Mouse (Mus musculus) liver, postnatal 0 days (tissue): ENCODE data around the gene Slit3. TPM values are rescaled to one million over a fixed set of nuclear protein-coding genes. Genes with fewer than 3 reads are reported as not detected.

ENCODE experiments used
- ATAC-seq: fragments of 200-750 bp; cut with Nextera tagmentation; 2 replicates; pipeline ENCODE4 v1.8.0; 2017; ENCODE audit warnings: mild to moderate bottlenecking, moderate library complexity
- DNase-seq: peaks from one replicate; pipeline ENCODE4 v3.0.0-alpha.2; 2016
- H3K27ac ChIP-seq: fragments of 300-500 bp; sonication (generic); 2 replicates; pipeline ENCODE4 v1.5.1; 2014; ENCODE audit warnings: antibody characterized with exemption, moderate library complexity, mild to moderate bottlenecking, low read depth
- H3K27me3 ChIP-seq: fragments of 300-500 bp; sonication (generic); 2 replicates; pipeline ENCODE4 v1.6.1; 2014; ENCODE audit warnings: low read length, control low read depth, mixed read lengths; ENCODE audit not compliant: insufficient read depth
- H3K36me3 ChIP-seq: fragments of 300-500 bp; sonication (generic); replicated peaks from 2 replicates; pipeline ENCODE4 v1.6.1; 2014; ENCODE audit warnings: mild to moderate bottlenecking, control low read depth, low read length, moderate library complexity, mixed read lengths; ENCODE audit not compliant: insufficient read depth
- H3K4me1 ChIP-seq: fragments of 300-500 bp; sonication (generic); 2 replicates; pipeline ENCODE4 v1.6.1; 2014; ENCODE audit warnings: antibody characterized with exemption, mild to moderate bottlenecking, control low read depth; ENCODE audit not compliant: insufficient read depth
- H3K4me2 ChIP-seq: fragments of 300-500 bp; sonication (generic); 2 replicates; pipeline ENCODE4 v1.6.1; 2014; ENCODE audit warnings: low read depth, mild to moderate bottlenecking, low read length, moderate library complexity, mixed read lengths
- H3K4me3 ChIP-seq: fragments of 300-500 bp; sonication (generic); 2 replicates; pipeline ENCODE4 v1.5.1; 2014; ENCODE audit warnings: low read depth, low read length
- H3K9ac ChIP-seq: fragments of 300-500 bp; sonication (generic); replicated peaks from 2 replicates; pipeline ENCODE4 v1.6.1; 2014; ENCODE audit warnings: mild to moderate bottlenecking, moderate library complexity
- H3K9me3 ChIP-seq: fragments of 300-500 bp; sonication (generic); 2 replicates; pipeline ENCODE4 v1.6.1; 2016; ENCODE audit warnings: mild to moderate bottlenecking, control low read depth, low read length, mixed read lengths
- CTCF ChIP-seq: sonication (generic); IDR thresholded peaks from 2 replicates; pipeline ENCODE4 v1.5.1; 2016; ENCODE audit warnings: antibody characterized with exemption, low read depth
- EP300 ChIP-seq: IDR thresholded peaks from 2 replicates; pipeline ENCODE4 v1.6.1; 2016; ENCODE audit warnings: antibody characterized with exemption, low read depth, mild to moderate bottlenecking
- WGBS: fragments of 180-500 bp; shearing (Covaris S2); extraction: QIAGEN DNeasy Blood & Tissue Kit; methylation state at CpG from one replicate; pipeline ENCODE4 v1.1.7; 2014; ENCODE audit not compliant: insufficient replicate concordance; 5-methylcytosine and 5-hydroxymethylcytosine counted together
- polyA plus RNA-seq: library from polyadenylated mRNA; unstranded; fragments of >200 nt; fragmentation: Nextera tagmentation; extraction: Ambion mirVana; gene quantifications from 2 replicates; pipeline ENCODE4 v1.2.1, GENCODE M21; 2015

Slit3 gene
- polyA plus RNA-seq, 1 experiment from 2014 or later: 0.20 TPM

DNA sequence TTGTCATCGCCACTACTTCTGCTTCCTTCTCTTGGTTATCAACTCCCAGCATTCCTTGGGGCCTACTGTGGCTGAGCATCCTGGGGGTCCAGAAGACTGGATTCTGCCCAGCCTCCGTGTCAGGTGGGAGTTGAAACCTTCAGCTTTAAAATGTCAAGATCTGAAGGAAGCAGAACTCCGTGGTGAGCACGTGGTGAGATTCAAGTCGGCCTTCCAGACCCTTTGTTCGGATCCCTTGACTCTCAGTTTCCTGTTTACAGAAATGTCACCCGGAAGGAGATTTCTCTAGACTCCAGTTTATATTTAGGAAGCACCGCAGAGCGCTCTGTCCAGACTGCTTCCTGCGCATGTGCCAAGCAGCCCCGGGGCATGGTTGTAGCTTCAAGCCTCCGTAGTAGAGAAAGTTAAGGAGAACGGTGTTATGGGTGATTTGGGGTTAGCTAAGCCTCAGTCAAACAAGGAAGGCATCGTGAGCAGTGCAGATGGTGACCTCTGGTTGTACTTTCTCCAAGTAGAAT, 167.8 kb downstream of the Slit3 start:
- H3K4me1 ChIP-seq: no peaks in the 10 kb centered on the region
- no peak overlapping the region for H3K4me2 ChIP-seq
- 52% methylated on average over 14 of the region's 14 CpGs for WGBS
- no peak for DNase-seq
- no peak overlapping the region for H3K9ac ChIP-seq
- no peaks in the 10 kb centered on the region for H3K9me3 ChIP-seq
- no peak overlapping the region for H3K4me3 ChIP-seq
- ATAC-seq: no peak
- H3K36me3 ChIP-seq: no peaks in the 10 kb centered on the region
- no peak overlapping the region for H3K27ac ChIP-seq
- TF ChIP-seq CTCF (no peak), EP300 (no peak)
- H3K27me3 ChIP-seq: no peaks in the 10 kb centered on the region

DNA sequence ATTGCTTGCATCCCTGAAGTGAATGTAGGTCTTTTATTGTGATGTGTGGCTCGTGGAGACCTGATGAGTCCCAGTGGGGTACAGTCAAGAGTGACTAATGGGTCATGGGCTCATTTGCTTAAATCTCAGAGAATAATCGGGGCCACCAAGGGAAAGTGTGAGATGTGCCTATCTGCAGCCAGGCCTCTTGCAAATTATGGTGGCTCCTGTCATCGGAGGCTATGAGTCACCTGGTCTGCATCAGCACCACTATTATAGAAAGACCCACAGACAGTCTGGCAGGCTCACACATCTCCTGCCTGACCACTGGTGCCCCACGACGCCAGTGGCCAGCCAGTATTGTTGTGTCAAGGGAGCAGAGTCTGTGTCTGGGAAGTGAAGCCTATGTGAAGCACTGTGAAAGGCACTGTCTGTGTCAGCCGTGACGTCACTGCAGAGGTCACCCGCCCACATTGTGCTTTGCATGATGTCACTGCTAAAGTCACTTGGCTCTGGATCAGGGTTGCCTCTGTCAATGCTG, 171.3 kb downstream of the Slit3 start:
- no peak overlapping the region for H3K4me2 ChIP-seq
- no peak overlapping the region for H3K9ac ChIP-seq
- ATAC-seq (no peak), DNase-seq (no peak)
- H3K9me3 ChIP-seq: no peaks in the 10 kb centered on the region
- no peak overlapping the region for H3K4me3 ChIP-seq
- H3K27ac ChIP-seq: no peak overlapping the region
- no peaks in the 10 kb centered on the region for H3K36me3 ChIP-seq
- TF ChIP-seq CTCF (no peak), EP300 (no peak)
- WGBS: 79% methylated on average over 8 of the region's 8 CpGs
- no peaks in the 10 kb centered on the region for H3K4me1 ChIP-seq
- no peaks in the 10 kb centered on the region; the same call in 1 of the 2 replicates for H3K27me3 ChIP-seq

DNA sequence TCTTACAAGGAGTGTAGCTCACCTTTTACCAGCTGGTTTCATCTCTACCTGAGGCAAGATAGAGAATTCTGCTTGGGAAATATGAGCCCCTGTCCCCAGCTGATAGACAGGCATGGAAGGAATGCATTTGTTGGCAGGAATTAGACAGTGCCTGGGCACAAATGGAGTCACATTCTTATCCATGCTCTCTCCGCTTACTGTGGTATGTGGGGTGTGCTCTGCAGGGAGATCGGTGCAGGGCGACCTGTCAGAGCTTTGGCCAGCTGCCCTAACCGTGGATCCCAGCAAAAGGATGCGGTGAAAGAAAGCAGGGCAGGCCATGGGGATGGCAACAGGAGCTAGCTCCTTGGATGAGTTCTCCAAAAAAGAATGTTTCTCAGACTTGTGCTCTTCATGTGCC, 172.2 kb downstream of the Slit3 start:
- TF ChIP-seq CTCF: no peak
- TF ChIP-seq EP300: no peak
- Histone ChIP-seq H3K4me3 (no peak overlapping the region), H3K4me2 (no peak overlapping the region), H3K27me3 (no peaks in the 10 kb centered on the region; the same call in 1 of the 2 replicates), H3K4me1 (no peaks in the 10 kb centered on the region), H3K27ac (no peak overlapping the region), H3K36me3 (no peaks in the 10 kb centered on the region), H3K9ac (no peak overlapping the region), H3K9me3 (no peaks in the 10 kb centered on the region)
- ATAC-seq: no peak
- WGBS: 65% methylated on average over 5 of the region's 5 CpGs
- DNase-seq: no peak

DNA sequence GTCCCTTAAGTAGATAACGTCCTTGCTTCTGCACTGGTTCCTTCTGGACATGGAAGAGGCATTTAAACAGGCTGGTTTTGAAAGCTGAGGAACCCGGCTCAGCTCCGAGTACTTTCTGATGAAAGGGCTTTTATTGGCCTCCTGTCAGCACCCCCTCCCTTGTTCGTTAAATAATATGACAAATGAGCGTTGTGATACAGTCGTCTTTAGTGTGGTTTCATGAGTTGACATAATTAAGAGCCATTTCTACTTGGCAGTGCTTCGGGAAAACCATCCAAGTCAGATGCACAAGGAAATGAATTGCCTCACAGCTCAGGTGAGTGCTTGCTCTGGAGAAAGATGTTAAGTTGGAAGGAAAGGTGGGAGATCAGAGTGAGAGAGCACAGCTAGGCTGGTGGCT, 173.6 kb downstream of the Slit3 start:
- no peak overlapping the region for H3K4me2 ChIP-seq
- WGBS: 64% methylated on average over 7 of the region's 7 CpGs
- no peaks in the 10 kb centered on the region for H3K4me1 ChIP-seq
- no peak for DNase-seq
- no peaks in the 10 kb centered on the region for H3K9me3 ChIP-seq
- no peak overlapping the region for H3K4me3 ChIP-seq
- ATAC-seq: no peak
- TF ChIP-seq CTCF (no peak), EP300 (no peak)
- no peak overlapping the region for H3K27ac ChIP-seq
- H3K27me3 ChIP-seq: no peaks in the 10 kb centered on the region; the same call in 1 of the 2 replicates
- H3K36me3 ChIP-seq: no peaks in the 10 kb centered on the region
- H3K9ac ChIP-seq: no peak overlapping the region

DNA sequence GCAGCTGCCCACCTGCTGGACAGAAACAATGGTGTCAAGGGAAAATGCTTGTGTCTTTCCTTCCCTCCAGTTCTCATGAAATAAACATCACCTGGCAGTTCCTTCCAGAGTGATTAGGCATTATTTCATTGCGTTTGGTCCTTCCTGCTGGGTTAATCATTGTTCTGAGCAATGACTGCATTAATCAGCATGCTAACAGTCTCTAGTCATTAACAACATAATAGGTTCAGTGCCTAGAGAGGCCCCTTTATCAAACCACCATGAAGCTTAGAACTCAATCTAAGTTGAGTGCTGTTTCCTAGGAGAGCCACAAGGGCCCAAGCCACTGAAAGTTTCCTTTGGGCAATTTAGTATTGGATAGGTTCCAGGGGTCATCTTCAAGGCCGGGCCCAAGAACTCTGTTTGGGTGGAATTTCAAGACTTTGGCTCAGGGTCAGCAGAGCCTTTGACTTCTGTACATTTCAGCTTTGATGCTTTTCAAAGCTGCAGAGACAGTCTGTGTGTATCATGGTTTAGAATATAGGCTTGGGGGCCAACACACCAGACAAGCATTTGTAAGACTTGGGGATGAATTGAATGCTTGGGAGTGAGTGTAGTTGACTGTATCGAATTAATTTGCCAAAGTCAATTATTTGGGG, 174.3 kb downstream of the Slit3 start:
- no peak for TF ChIP-seq EP300
- TF ChIP-seq CTCF: no peak
- no peak overlapping the region for H3K4me3 ChIP-seq
- no peak for DNase-seq
- no peak overlapping the region for H3K4me2 ChIP-seq
- H3K27me3 ChIP-seq: no peaks in the 10 kb centered on the region; the same call in 1 of the 2 replicates
- H3K27ac ChIP-seq: no peak overlapping the region
- ATAC-seq: no peak
- no peak overlapping the region for H3K9ac ChIP-seq
- H3K9me3 ChIP-seq: no peaks in the 10 kb centered on the region
- H3K36me3 ChIP-seq: no peaks in the 10 kb centered on the region
- 64% methylated on average over 3 of the region's 3 CpGs for WGBS
- no peaks in the 10 kb centered on the region for H3K4me1 ChIP-seq

DNA sequence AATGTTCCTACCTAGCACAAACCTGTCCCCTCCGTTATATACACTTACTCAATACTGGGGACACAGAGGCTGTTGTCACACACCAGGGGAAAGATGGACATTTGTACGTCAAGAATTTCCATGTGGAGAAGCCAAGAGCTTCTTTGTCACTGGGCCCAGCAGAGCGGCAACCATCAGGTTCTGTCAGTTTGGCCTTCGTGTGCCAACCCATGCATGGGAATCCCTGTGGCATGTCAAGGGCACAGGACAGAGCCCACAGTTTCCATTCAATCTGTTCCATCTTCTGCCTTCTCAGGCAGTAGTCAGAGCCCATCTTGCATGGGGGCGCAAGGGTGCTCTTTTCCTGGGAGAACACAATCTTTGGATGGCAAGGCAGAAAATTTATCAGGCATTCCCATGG, 175.8 kb downstream of the Slit3 start:
- no peak overlapping the region for H3K4me3 ChIP-seq
- H3K36me3 ChIP-seq: no peaks in the 10 kb centered on the region
- 85% methylated on average over 5 of the region's 5 CpGs for WGBS
- no peak overlapping the region for H3K4me2 ChIP-seq
- H3K9ac ChIP-seq: no peak overlapping the region
- H3K4me1 ChIP-seq: no peaks in the 10 kb centered on the region
- TF ChIP-seq EP300 (no peak), CTCF (no peak)
- no peak overlapping the region for H3K27ac ChIP-seq
- ATAC-seq (no peak), DNase-seq (no peak)
- no peaks in the 10 kb centered on the region for H3K9me3 ChIP-seq
- no peaks in the 10 kb centered on the region; the same call in 1 of the 2 replicates for H3K27me3 ChIP-seq
